Mouse (Mus musculus) erythroblast, embryonic 14.5 days (primary cell): ENCODE measurements around the gene Dynlt1f.
"Not testable (repeated sequence)": the region's sequence is repeated elsewhere in the genome, so short reads cannot be mapped to it uniquely, and the experiment has no call there.

Experiments
- GATA1 ChIP-seq: IDR thresholded peaks from 2 replicates; pipeline ENCODE4 v1.6.1; 2012; ENCODE audit warnings: low read length, inconsistent platforms, mixed read lengths
- TAL1 ChIP-seq: IDR thresholded peaks from 3 replicates; pipeline ENCODE4 v1.6.1; 2012; ENCODE audit warnings: low read length, inconsistent platforms, mixed read lengths

- not testable (repeated sequence) for TF ChIP-seq TAL1, GATA1
Observed at GRCm38 (mm10) chr17:6620730-6621451, 34.8 kb downstream of the Dynlt1f start.
